Mouse (Mus musculus) embryonic facial prominence, embryonic 15.5 days (tissue): ENCODE data around the gene Jtb. TPM values are rescaled to one million over a fixed set of nuclear protein-coding genes. Genes with fewer than 3 reads are reported as not detected.

ENCODE experiments used
- ATAC-seq: fragments of 200-750 bp; cut with Nextera tagmentation; 2 replicates; pipeline ENCODE4 v1.8.0; 2017; ENCODE audit warnings: low read depth, moderate TSS enrichment; ENCODE audit not compliant: insufficient number of reproducible peaks, low FRiP score, low TSS enrichment
- H3K27ac ChIP-seq: fragments of 300-500 bp; sonication (generic); replicated peaks from 2 replicates; pipeline ENCODE4 v1.5.1; 2015; ENCODE audit warnings: mild to moderate bottlenecking, inconsistent platforms
- H3K27me3 ChIP-seq: fragments of 300-500 bp; sonication (generic); 2 replicates; pipeline ENCODE4 v1.6.1; 2015; ENCODE audit warnings: inconsistent platforms
- H3K36me3 ChIP-seq: fragments of 300-500 bp; sonication (generic); 2 replicates; pipeline ENCODE4 v1.6.1; 2015; ENCODE audit warnings: mild to moderate bottlenecking, inconsistent platforms
- H3K4me1 ChIP-seq: fragments of 300-500 bp; sonication (generic); 2 replicates; pipeline ENCODE4 v1.6.1; 2015; ENCODE audit warnings: inconsistent platforms
- H3K4me2 ChIP-seq: fragments of 300-500 bp; sonication (generic); replicated peaks from 2 replicates; pipeline ENCODE4 v1.6.1; 2015; ENCODE audit warnings: mild to moderate bottlenecking, inconsistent platforms
- H3K4me3 ChIP-seq: fragments of 300-500 bp; sonication (generic); replicated peaks from 2 replicates; pipeline ENCODE4 v1.5.1; 2015; ENCODE audit warnings: mild to moderate bottlenecking, inconsistent platforms
- H3K9ac ChIP-seq: fragments of 300-500 bp; sonication (generic); 2 replicates; pipeline ENCODE4 v1.6.1; 2015; ENCODE audit warnings: inconsistent platforms
- H3K9me3 ChIP-seq: fragments of 300-500 bp; sonication (generic); replicated peaks from 2 replicates; pipeline ENCODE4 v1.6.1; 2016; ENCODE audit warnings: inconsistent platforms
- WGBS: fragments of 180-500 bp; shearing (Covaris S2); methylation state at CpG from one replicate; pipeline ENCODE4 v1.1.7; 2015; 5-methylcytosine and 5-hydroxymethylcytosine counted together
- microRNA-seq: library from miRNA; unstranded; fragments of <30 nt; microRNA quantifications from one replicate; pipeline ENCODE4, GENCODE M21; 2016; ENCODE audit warnings: borderline number of aligned reads
- polyA plus RNA-seq: library from polyadenylated mRNA; unstranded; fragments of >200 nt; fragmentation: Nextera tagmentation; extraction: Ambion mirVana; gene quantifications from 2 replicates; pipeline ENCODE4 v1.2.1, GENCODE M21; 2015

Jtb gene
- polyA plus RNA-seq, 1 experiment from 2014 or later, result 111 TPM

DNA sequence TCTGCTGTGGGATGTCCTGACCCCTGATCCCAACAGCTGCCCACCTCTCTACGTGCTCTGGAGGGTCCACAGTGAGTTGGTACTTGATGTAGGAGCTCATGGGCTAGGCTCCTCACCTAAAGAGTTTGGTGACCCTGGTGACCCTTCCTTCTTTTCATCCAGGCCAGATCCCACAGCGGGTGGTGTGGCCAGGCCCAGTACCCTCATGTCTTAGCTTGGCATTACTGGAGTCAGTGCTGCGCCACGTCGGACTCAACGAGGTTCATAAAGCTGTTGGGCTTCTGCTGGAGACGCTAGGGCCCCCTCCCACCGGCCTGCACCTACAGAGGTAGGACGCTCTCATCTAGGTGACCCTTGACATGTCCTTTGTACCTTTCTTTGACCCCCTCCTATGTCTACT is 47.8 kb downstream of the Jtb start:
- H3K27ac ChIP-seq, result no peak overlapping the region
- H3K27me3 ChIP-seq, result no peaks in the 10 kb centered on the region
- no peaks in the 10 kb centered on the region for H3K4me1 ChIP-seq
- H3K9me3 ChIP-seq, result no peaks in the 10 kb centered on the region
- H3K4me3 ChIP-seq, result no peak overlapping the region
- H3K36me3 ChIP-seq, result peaks cover 58% of the 10 kb centered on the region
- 93% methylated on average over 9 of the region's 9 CpGs for WGBS
- H3K4me2 ChIP-seq, result no peak overlapping the region
- no peak for ATAC-seq
- H3K9ac ChIP-seq, result no peak overlapping the region

GRCm38 (mm10) chr3:90279743-90280142 is 48.3 kb downstream of the Jtb start:
- H3K9me3 ChIP-seq, result no peaks in the 10 kb centered on the region
- H3K4me1 ChIP-seq, result no peaks in the 10 kb centered on the region
- H3K27ac ChIP-seq, result no peak overlapping the region
- no peak for ATAC-seq
- no peak overlapping the region for H3K9ac ChIP-seq
- H3K36me3 ChIP-seq, result peaks cover 55% of the 10 kb centered on the region
- WGBS, result 94% methylated on average over 7 of the region's 7 CpGs
- no peak overlapping the region for H3K4me3 ChIP-seq
- H3K4me2 ChIP-seq, result no peak overlapping the region
- H3K27me3 ChIP-seq, result no peaks in the 10 kb centered on the region

DNA sequence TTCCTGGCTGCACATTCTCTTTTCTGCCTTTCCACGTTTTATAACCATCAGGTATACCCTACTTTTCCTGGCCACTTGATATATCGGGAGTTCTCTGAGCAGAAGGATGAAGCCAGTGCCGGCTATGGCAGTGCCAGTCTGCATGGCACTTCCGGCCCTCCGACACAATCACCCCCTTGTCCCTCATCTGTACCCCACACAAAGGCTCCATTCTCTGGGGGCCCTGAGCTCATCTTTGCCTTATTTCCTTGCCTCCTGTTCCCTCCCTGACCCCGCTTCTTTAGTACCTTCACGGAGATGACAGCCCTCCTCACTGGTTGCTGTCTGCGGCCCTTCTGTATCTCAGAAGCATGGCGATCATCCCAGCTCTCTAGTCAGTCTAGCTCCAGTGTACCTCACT is 49.3 kb downstream of the Jtb start:
- WGBS, result 72% methylated on average over 9 of the region's 9 CpGs
- ATAC-seq, result no peak
- Histone ChIP-seq H3K27ac (no peak overlapping the region), H3K9me3 (no peaks in the 10 kb centered on the region), H3K9ac (no peak overlapping the region), H3K27me3 (no peaks in the 10 kb centered on the region), H3K4me3 (no peak overlapping the region), H3K4me2 (no peak overlapping the region), H3K4me1 (no peaks in the 10 kb centered on the region), H3K36me3 (peaks cover 47% of the 10 kb centered on the region)

DNA sequence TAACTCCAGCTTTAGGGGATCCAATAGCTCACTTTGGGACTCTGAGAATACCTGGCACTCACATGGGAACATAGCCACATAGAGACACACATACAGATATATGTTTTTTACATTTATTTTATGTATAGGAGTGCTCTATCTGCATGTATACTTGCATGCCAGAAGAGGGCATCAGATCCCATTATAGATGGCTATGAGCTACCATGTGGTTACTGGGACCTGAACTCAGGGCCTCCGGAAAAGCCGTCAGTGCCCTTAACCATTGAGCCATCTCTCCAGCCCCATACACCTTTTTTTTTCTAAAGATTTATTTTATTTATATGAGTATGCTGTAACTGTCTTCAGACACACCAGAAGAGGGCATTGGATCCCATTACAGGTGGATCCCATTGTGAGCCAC is 52.8 kb downstream of the Jtb start:
- no peak overlapping the region for H3K4me3 ChIP-seq
- peaks cover 15% of the 10 kb centered on the region for H3K36me3 ChIP-seq
- no peak overlapping the region for H3K9ac ChIP-seq
- no peaks in the 10 kb centered on the region for H3K27me3 ChIP-seq
- no peak overlapping the region for H3K27ac ChIP-seq
- ATAC-seq, result no peak
- no peaks in the 10 kb centered on the region for H3K4me1 ChIP-seq
- no peak overlapping the region for H3K4me2 ChIP-seq
- 98% methylated on average over 2 of the region's 2 CpGs for WGBS
- H3K9me3 ChIP-seq, result no peaks in the 10 kb centered on the region

Small RNA genes within 50 kb of the gene (microRNA-seq; reads per million reads assigned to microRNA genes)
- gene Mir7012, result not detected

Other genes with a start within 250 kb of the Jtb start
- 145 and 152 TPM in 2 replicates for gene Hax1, start 232.8 kb upstream of the Jtb start, polyA plus RNA-seq
- gene 4933434E20Rik, start 180.0 kb upstream of the Jtb start, polyA plus RNA-seq, result 132 and 149 TPM in 2 replicates
- gene Ubap2l, start 179.0 kb upstream of the Jtb start, polyA plus RNA-seq, result 175 and 176 TPM in 2 replicates
- gene Tpm3, start 158.9 kb upstream of the Jtb start, polyA plus RNA-seq, result 439 and 441 TPM in 2 replicates
- gene Nup210l, start 127.5 kb upstream of the Jtb start, polyA plus RNA-seq, result 0.36 and 0.42 TPM in 2 replicates
- gene Rps27, start 17.9 kb upstream of the Jtb start, polyA plus RNA-seq, result 1,680 and 1,915 TPM in 2 replicates
- gene Rab13, start 17.9 kb upstream of the Jtb start, polyA plus RNA-seq, result 34.0 and 35.0 TPM in 2 replicates
- gene Creb3l4, start 11.9 kb downstream of the Jtb start, polyA plus RNA-seq, result 6.1 and 7.3 TPM in 2 replicates
- gene Slc39a1, start 16.6 kb downstream of the Jtb start, polyA plus RNA-seq, result 107 and 115 TPM in 2 replicates
- gene Crtc2, start 22.6 kb downstream of the Jtb start, polyA plus RNA-seq, result 24.7 and 27.8 TPM in 2 replicates
- 4.0 and 4.5 TPM in 2 replicates for gene Dennd4b, start 33.6 kb downstream of the Jtb start, polyA plus RNA-seq
- gene Gatad2b, start 61.6 kb downstream of the Jtb start, polyA plus RNA-seq, result 15.2 and 16.8 TPM in 2 replicates
- gene Slc27a3, start 158.3 kb downstream of the Jtb start, polyA plus RNA-seq, result 32.1 and 34.6 TPM in 2 replicates
- gene Ints3, start 202.0 kb downstream of the Jtb start, polyA plus RNA-seq, result 27.6 and 28.5 TPM in 2 replicates
- 5.9 and 6.2 TPM in 2 replicates for gene Npr1, start 234.3 kb downstream of the Jtb start, polyA plus RNA-seq
- gene Ilf2, start 244.5 kb downstream of the Jtb start, polyA plus RNA-seq, result 182 and 183 TPM in 2 replicates